Mouse (Mus musculus) right cerebral cortex, postnatal 4 days (tissue): Measurements from ENCODE around the gene Amy2a1.
"Not testable (repeated sequence)": the region's sequence is repeated elsewhere in the genome, so short reads cannot be mapped to it uniquely, and the experiment has no call there.

Experiments
- DNase-seq: peaks from one replicate; pipeline ENCODE4 v3.0.0-alpha.2; 2022

Gene Amy2a1

DNA sequence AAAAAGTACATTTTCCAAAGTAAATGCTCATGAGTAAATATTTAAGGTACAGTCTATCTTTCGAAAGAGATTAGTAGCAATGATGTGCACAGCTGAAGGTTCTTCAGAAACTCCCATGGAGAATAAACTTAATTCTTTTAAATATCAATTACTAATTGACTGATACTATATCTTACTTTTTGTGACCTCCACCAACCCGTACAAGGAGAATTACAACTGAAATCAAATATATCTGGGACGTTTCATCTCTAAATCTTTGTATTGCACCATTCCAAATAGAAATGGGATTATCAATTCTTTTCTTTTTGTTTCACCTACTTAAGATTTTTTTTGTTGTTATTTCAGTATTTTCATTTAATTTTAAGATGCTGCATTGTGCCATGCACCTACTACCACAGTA is at the start of gene Amy2a1:
Gene Amy2a1, minus strand, starts transcription at position 101 of the 400 bp plus-strand sequence.
- not testable (repeated sequence) for DNase-seq

DNA sequence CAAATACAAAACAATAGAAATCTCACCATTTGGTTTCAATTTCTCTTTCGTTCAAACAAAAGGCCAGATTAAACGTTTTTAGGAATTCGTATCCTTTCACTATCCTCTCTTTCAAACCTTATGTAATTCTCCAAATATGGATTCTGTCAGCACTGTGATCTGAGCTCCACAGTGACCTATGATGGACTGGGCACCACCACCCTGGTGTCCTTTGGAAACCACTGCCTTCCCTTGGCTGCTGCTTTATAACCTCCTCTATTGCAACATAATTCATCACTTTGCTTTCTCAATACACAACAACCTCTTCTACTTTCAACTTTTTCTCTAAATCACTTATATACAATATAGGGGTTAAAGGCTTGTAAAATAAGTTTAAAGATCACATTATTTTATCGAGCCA is 42.4 kb upstream of the Amy2a1 start:
- no peak for DNase-seq

DNA sequence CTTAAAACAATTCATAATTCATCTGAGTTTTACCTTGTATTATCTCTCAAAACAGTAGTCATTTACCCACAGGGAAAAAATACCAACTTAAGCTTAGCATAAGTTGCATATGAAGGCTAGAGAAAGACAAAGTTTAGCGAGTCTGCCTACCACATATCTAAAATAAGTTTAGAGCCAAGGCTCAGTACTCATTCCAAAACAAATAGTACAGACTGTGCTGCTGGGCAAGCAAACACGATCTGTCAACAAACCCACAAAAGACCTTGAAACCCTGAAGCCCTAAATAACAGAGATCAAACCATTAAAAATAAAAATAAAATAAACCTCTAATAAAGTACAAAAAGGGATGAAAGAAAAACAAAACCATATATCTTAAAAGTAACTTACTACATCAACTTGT is 41.9 kb upstream of the Amy2a1 start:
- DNase-seq, result no peak

- no peak for DNase-seq
Measured at GRCm38 (mm10) chr3:113572158-113572557, 39.9 kb upstream of the Amy2a1 start.

DNA sequence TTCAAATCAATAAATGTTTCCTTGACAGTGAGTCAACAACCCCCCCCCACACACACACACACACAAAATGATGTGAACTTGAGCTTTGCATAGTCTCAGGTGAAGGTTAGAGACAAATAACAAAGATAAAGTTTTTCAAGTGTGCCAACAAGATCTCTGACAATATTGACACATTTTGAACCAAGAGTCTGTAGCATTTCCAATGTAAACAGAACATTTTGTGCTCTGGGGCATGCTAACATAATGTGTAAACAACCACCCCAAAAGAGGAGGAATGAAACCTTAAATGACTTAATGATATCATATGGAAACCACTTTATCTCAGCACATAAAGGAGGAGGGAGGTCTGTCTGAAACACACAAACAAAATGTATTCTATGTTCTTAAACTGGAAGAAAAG is 7.5 kb upstream of the Amy2a1 start:
- DNase-seq, result no peak
